Comparison of ENCODE assay signal across 8 mouse cellular contexts in the genomic region with DNA sequence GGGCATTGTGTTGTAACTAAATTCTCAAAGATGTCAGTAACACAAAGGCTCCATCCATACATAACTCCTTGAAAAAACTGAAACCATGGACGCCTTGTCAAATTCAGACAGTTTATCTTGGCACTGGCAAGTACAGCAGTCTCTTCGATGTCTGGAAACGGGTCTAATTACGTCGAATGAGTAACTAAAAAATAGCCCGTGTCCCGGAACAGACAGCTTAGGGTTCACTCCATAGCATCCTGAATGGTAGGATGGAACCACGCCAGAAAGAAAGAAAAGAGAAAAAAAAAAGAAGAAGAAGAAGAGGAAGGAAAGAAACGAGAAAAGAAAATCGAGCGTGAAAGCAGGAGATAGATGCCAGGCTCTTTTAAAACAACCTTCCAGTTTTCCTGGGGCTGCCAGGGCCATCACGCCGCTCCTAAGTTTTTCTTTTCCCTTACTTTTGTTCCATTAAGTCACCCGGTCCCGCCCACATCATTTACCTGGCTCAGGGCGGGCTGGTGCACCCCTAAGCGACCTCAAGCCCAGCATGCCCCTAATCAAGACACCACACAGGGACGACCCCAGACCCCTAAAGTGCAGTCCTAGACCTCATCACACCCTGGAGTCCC. TPM values are rescaled to one million over a fixed set of nuclear protein-coding genes. Genes with fewer than 3 reads are reported as not detected.
DNase-seq lines count a peak whose midpoint lies in the region; ATAC-seq lines count a peak whose summit lies in the region.

No protein-coding gene starts in this region.

- H3K4me1 ChIP-seq in heart, embryonic 15.5 days (replicated peaks) = peaks cover 16% of the 10 kb centered on the region
- 0 out of 2 replicates have a peak, but pooled peaks cover 2% of the 10 kb centered on the region for H3K4me1 ChIP-seq in hindbrain, embryonic 11.5 days (replicated peaks; ENCODE audit: control insufficient read depth, insufficient read depth, low read length)
- H3K4me1 ChIP-seq in midbrain, embryonic 13.5 days (replicated peaks) = peaks cover 6% of the 10 kb centered on the region

- no peak for DNase-seq in heart, adult 11 months
- DNase-seq in R1 (ENCODE audit: low read depth, low spot score) = peak; percentile 5
- no peak for DNase-seq in hindbrain, embryonic 11.5 days (ENCODE audit: low spot score)
- DNase-seq in right cerebral cortex, postnatal 36 days (ENCODE audit: low spot score in 2 of 2) = no peak
- DNase-seq in kidney, adult 9 months = no peak

- no peak for ATAC-seq in heart, embryonic 15.5 days (replicated peaks; ENCODE audit: insufficient number of reproducible peaks, insufficient read depth, low FRiP score, low read depth)
- ATAC-seq in hindbrain, embryonic 11.5 days (ENCODE audit: low FRiP score) = peak; percentile 72
- no peak for ATAC-seq in midbrain, embryonic 13.5 days
- no peak for ATAC-seq in granulocyte monocyte progenitor cell, adult 5-6 weeks (replicated peaks; ENCODE audit: poor library complexity, severe bottlenecking)

- H3K27ac ChIP-seq in heart, embryonic 15.5 days = peak overlapping the region; percentile 75
- no peak overlapping the region for H3K27ac ChIP-seq in hindbrain, embryonic 11.5 days (ENCODE audit: low read depth, low read length)
- H3K27ac ChIP-seq in midbrain, embryonic 13.5 days = no peak overlapping the region

- no peaks in the 10 kb centered on the region for H3K9me3 ChIP-seq in heart, embryonic 15.5 days (replicated peaks)
- H3K9me3 ChIP-seq in hindbrain, embryonic 11.5 days (ENCODE audit: control insufficient read depth, low read length) = no peaks in the 10 kb centered on the region
- no peaks in the 10 kb centered on the region for H3K9me3 ChIP-seq in midbrain, embryonic 13.5 days

- H3K4me3 ChIP-seq in heart, embryonic 15.5 days = peak overlapping the region; percentile 71
- H3K4me3 ChIP-seq in hindbrain, embryonic 11.5 days (ENCODE audit: low read depth, low read length) = peak overlapping the region; percentile 69
- peak overlapping the region; percentile 68 for H3K4me3 ChIP-seq in midbrain, embryonic 13.5 days (replicated peaks)

- no peaks in the 10 kb centered on the region for H3K27me3 ChIP-seq in heart, embryonic 15.5 days
- peaks cover 4% of the 10 kb centered on the region for H3K27me3 ChIP-seq in hindbrain, embryonic 11.5 days (ENCODE audit: control insufficient read depth, insufficient read depth, low read length)
- peaks cover 14% of the 10 kb centered on the region for H3K27me3 ChIP-seq in midbrain, embryonic 13.5 days

- H3K4me2 ChIP-seq in heart, embryonic 15.5 days = peak overlapping the region; percentile 86
- peak overlapping the region; percentile 92 for H3K4me2 ChIP-seq in hindbrain, embryonic 11.5 days (replicated peaks; ENCODE audit: low read depth, low read length)
- peak overlapping the region; percentile 86 for H3K4me2 ChIP-seq in midbrain, embryonic 13.5 days (replicated peaks)

- 4% methylated on average over 18 of the region's 18 CpGs for WGBS in heart, embryonic 15.5 days
- WGBS in hindbrain, embryonic 11.5 days = 4% methylated on average over 18 of the region's 18 CpGs
- WGBS in midbrain, embryonic 13.5 days = 8% methylated on average over 18 of the region's 18 CpGs

- H3K9ac ChIP-seq in heart, embryonic 15.5 days = peak overlapping the region; percentile 71
- H3K9ac ChIP-seq in hindbrain, embryonic 11.5 days (ENCODE audit: low read depth, low read length) = peak overlapping the region; percentile 45; the same call in 1 of the 2 replicates
- H3K9ac ChIP-seq in midbrain, embryonic 13.5 days (replicated peaks) = peak overlapping the region; percentile 70

- no peaks in the 10 kb centered on the region for H3K36me3 ChIP-seq in heart, embryonic 15.5 days
- no peaks in the 10 kb centered on the region for H3K36me3 ChIP-seq in hindbrain, embryonic 11.5 days (ENCODE audit: control insufficient read depth, insufficient read depth, low read length)
- no peaks in the 10 kb centered on the region for H3K36me3 ChIP-seq in midbrain, embryonic 13.5 days

RNA-seq across cellular contexts. Expression of gene Myo1d, which starts 0.8 kb away (rescaled TPM):
- 6.9 and 8.9 TPM in 2 replicates for polyA plus RNA-seq in heart, embryonic 15.5 days (2015; fragmentation: Nextera tagmentation; extraction: Ambion mirVana)
- 2.9 and 3.6 TPM in 2 replicates for polyA plus RNA-seq in hindbrain, embryonic 11.5 days (2014; fragmentation: Nextera tagmentation; extraction: Ambion mirVana)
- 1.5 and 2.1 TPM in 2 replicates for polyA plus RNA-seq in midbrain, embryonic 13.5 days (2015; fragmentation: Nextera tagmentation; extraction: Ambion mirVana)
- total RNA-seq in granulocyte monocyte progenitor cell, adult 5-6 weeks (2014; fragmentation: Nextera tagmentation) = 0.36 and 1.7 TPM in 2 replicates
- total RNA-seq in granulocyte monocyte progenitor cell, adult 5-6 weeks (2017) = 0.43 and 0.46 TPM in 2 replicates

RNA-seq across cellular contexts. Expression of gene Tmem98, which starts 31.0 kb away (rescaled TPM):
- 84.6 and 87.1 TPM in 2 replicates for polyA plus RNA-seq in heart, embryonic 15.5 days (2015; fragmentation: Nextera tagmentation; extraction: Ambion mirVana)
- 79.4 and 80.3 TPM in 2 replicates for polyA plus RNA-seq in hindbrain, embryonic 11.5 days (2014; fragmentation: Nextera tagmentation; extraction: Ambion mirVana)
- polyA plus RNA-seq in midbrain, embryonic 13.5 days (2015; fragmentation: Nextera tagmentation; extraction: Ambion mirVana) = 41.7 and 48.6 TPM in 2 replicates
- 1.7 TPM in 1 of 2 replicates, not detected in the other for total RNA-seq in granulocyte monocyte progenitor cell, adult 5-6 weeks (2014; fragmentation: Nextera tagmentation)
- total RNA-seq in granulocyte monocyte progenitor cell, adult 5-6 weeks (2017) = 0.88 TPM in 1 of 2 replicates, not detected in the other
